Mouse (Mus musculus): ENCODE results near the gene Chpf. TPM values are rescaled to one million over a fixed set of nuclear protein-coding genes. Genes with fewer than 3 reads are reported as not detected.

Gene Chpf
- polyA plus RNA-seq, 1 experiment from 2014 or later: 29.5 TPM

DNA sequence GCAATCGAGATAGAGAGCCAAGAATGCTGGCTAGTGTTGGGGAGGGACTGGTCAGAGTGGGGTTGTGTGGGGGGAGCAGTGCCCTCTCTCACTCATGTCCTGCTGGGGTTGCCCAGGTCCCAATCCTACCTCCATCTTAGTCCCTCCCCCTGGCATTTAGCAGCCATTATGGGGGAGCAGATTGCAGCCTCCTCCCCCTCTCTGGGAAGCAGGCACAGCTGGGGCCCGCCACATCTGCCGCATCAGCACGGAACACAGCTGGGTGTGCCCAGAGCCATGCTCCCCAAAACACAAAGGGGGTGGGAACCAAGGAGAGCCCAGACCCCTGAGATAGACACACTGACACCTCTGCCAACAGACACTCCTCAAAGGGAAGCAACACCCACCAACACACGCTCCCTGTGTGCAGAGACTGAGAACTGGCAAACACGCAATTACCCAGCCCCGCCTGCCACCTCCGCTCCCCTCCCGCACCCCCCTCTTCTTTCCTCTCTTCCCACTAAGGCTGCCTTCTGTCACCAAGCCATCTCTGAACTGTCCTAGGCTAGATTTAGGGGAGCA, 33.9 kb downstream of the Chpf start:
- H3K27me3 ChIP-seq: peaks cover 57% of the 10 kb centered on the region
- ATAC-seq (ENCODE audit: borderline replicate concordance, extremely low read depth, low FRiP score, low TSS enrichment): peak; percentile 21; the same call in 1 of the 2 replicates
- H3K36me3 ChIP-seq: no peaks in the 10 kb centered on the region
- H3K4me1 ChIP-seq: peaks cover 71% of the 10 kb centered on the region
- H3K9me3 ChIP-seq: no peaks in the 10 kb centered on the region
- no peak overlapping the region for H3K27ac ChIP-seq
- WGBS: 10% methylated on average over 9 of the region's 9 CpGs
- peak overlapping the region; percentile 33 for H3K4me2 ChIP-seq
- H3K9ac ChIP-seq: no peak overlapping the region
- H3K4me3 ChIP-seq: no peak overlapping the region

DNA sequence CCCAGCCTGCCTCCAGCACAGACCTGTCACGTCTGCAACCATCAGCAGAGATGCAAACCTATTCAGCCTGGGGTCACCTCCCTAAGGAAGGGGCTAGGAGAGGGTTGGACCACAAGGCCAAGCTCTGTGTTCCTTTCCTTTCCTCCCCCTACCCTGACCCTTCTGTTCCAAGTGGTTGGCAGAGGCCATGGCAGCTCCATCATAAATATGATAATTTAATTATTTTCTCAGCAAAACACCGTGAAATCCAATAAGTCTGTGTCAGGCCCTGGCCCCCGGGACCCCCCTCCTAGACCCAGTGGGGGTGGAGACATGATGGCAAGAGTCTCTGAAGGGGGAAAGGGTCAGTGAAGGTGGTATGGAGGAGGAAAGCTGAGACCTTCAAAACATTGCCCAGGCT, 34.9 kb downstream of the Chpf start:
- WGBS: 39% methylated on average over 3 of the region's 3 CpGs
- Histone ChIP-seq H3K9me3 (no peaks in the 10 kb centered on the region), H3K9ac (no peak overlapping the region), H3K36me3 (no peaks in the 10 kb centered on the region), H3K4me3 (no peak overlapping the region), H3K4me2 (no peak overlapping the region), H3K27ac (no peak overlapping the region), H3K4me1 (peaks cover 61% of the 10 kb centered on the region), H3K27me3 (peaks cover 47% of the 10 kb centered on the region)
- no peak for ATAC-seq (ENCODE audit: borderline replicate concordance, extremely low read depth, low FRiP score, low TSS enrichment)

DNA sequence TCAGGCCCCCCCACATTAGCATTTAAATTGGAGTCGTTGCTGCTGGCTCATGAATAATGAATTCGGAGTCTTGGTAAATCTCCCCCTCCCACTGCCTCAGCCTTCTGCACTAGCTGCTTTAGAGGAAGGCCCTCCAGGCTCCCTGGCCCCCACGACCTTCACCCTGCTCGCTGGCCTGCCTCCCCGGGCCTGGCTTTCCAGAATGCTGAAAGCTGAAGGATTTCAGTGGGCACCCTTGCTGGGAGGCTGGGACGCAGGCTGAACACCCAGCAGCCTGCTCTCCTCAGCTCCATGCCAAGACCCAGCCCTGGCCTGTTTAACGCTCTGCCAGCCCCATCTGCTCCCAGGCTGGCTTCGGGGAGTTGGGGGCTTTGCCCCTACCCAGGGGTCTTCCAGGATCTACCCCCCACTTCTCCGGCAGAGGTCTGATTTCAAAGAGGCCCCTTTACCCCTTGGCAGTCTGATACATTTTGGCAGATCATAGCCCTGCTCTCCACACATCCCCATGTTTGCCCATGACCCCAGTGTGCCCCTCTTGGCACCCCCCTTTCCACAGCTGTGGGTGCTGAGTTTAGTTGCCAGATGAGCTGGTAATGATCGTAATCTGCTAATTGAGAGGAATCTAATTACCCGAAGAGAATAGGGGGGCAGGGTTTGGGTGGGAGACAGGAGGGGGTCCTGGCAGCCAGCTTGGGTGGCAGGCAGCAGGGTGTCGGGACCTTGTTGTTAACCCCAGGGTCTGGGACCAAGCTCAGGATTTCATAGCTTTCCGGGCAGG, 35.7 kb downstream of the Chpf start:
- no peak overlapping the region for H3K9ac ChIP-seq
- no peaks in the 10 kb centered on the region for H3K36me3 ChIP-seq
- H3K27ac ChIP-seq: no peak overlapping the region
- H3K27me3 ChIP-seq: peaks cover 40% of the 10 kb centered on the region
- WGBS: 46% methylated on average over 13 of the region's 13 CpGs
- H3K9me3 ChIP-seq: no peaks in the 10 kb centered on the region
- H3K4me3 ChIP-seq: no peak overlapping the region
- peaks cover 55% of the 10 kb centered on the region for H3K4me1 ChIP-seq
- no peak for ATAC-seq (ENCODE audit: borderline replicate concordance, extremely low read depth, low FRiP score, low TSS enrichment)
- no peak overlapping the region for H3K4me2 ChIP-seq

DNA sequence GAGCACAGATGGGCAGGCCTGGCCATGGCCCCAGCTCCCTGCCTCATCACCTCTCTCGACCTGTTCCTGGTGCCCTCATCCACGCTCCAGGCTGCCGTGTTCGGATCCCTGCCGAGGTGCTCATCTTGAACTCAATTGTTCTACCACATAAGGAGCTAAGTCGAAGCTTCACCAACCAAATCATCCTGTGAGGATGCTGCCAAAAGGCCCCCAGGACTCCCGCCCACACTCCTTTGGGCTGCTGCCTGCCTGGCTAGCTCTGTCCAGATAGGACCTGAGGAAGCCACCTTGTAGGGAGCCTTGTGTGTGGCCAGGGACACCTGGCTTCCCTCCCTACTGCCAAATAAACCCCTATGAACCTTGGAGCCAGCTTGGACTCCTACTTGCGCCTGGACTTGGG, 36.3 kb downstream of the Chpf start:
- WGBS: 54% methylated on average over 8 of the region's 8 CpGs
- peaks cover 49% of the 10 kb centered on the region for H3K4me1 ChIP-seq
- H3K27me3 ChIP-seq: peaks cover 34% of the 10 kb centered on the region
- H3K4me3 ChIP-seq: no peak overlapping the region
- no peak overlapping the region for H3K27ac ChIP-seq
- no peak overlapping the region for H3K9ac ChIP-seq
- no peaks in the 10 kb centered on the region for H3K36me3 ChIP-seq
- no peak overlapping the region for H3K4me2 ChIP-seq
- ATAC-seq (ENCODE audit: borderline replicate concordance, extremely low read depth, low FRiP score, low TSS enrichment): no peak
- no peaks in the 10 kb centered on the region for H3K9me3 ChIP-seq

DNA sequence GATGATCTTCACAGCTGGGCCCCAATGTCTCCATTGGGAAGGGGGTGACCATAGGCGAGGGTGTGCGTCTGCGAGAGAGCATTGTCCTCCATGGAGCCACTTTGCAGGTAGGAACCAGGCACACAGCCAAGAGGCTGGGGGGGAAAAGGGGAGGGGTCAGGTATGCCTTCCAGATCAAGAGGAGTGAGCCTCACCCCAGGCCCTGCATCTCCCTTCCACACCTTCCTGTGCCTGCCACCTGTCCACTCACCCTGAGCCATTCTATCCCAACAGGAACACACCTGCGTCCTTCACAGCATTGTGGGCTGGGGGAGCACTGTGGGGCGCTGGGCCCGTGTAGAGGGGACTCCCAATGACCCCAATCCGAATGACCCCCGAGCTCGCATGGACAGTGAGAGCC, 36.9 kb downstream of the Chpf start:
- no peak overlapping the region for H3K4me3 ChIP-seq
- no peak overlapping the region for H3K9ac ChIP-seq
- 71% methylated on average over 9 of the region's 9 CpGs for WGBS
- no peak for ATAC-seq (ENCODE audit: borderline replicate concordance, extremely low read depth, low FRiP score, low TSS enrichment)
- peaks cover 43% of the 10 kb centered on the region for H3K4me1 ChIP-seq
- no peak overlapping the region for H3K4me2 ChIP-seq
- peaks cover 28% of the 10 kb centered on the region for H3K27me3 ChIP-seq
- H3K36me3 ChIP-seq: no peaks in the 10 kb centered on the region
- no peak overlapping the region for H3K27ac ChIP-seq
- no peaks in the 10 kb centered on the region for H3K9me3 ChIP-seq

DNA sequence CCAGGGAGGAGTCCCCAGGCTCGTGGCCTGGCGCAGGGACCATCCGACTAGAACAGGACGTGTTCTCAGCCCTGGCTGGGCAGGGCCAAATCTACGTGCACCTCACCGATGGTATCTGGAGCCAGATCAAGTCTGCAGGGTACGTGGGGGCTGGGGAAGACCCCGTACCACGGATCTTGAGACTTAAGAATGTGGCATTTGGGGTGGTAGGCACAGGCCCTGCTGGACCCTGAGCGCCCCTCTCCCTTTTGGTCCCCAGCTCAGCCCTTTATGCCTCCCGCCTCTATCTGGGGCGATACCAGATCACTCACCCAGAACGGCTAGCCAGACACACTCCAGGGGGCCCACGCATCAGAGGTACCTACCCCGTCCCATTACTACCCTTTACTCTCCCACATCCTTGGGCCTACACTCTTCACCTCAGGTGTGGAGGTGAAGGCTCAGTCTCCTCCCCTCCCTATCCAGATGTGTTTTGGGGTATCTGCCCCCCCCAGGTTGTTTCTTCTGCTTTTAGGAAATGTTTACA, 37.6 kb downstream of the Chpf start:
- Histone ChIP-seq H3K4me3 (no peak overlapping the region), H3K4me2 (no peak overlapping the region), H3K27ac (no peak overlapping the region), H3K9me3 (no peaks in the 10 kb centered on the region), H3K36me3 (no peaks in the 10 kb centered on the region), H3K9ac (no peak overlapping the region), H3K4me1 (peaks cover 41% of the 10 kb centered on the region), H3K27me3 (peaks cover 21% of the 10 kb centered on the region)
- 85% methylated on average over 15 of the region's 15 CpGs for WGBS
- no peak for ATAC-seq (ENCODE audit: borderline replicate concordance, extremely low read depth, low FRiP score, low TSS enrichment)

DNA sequence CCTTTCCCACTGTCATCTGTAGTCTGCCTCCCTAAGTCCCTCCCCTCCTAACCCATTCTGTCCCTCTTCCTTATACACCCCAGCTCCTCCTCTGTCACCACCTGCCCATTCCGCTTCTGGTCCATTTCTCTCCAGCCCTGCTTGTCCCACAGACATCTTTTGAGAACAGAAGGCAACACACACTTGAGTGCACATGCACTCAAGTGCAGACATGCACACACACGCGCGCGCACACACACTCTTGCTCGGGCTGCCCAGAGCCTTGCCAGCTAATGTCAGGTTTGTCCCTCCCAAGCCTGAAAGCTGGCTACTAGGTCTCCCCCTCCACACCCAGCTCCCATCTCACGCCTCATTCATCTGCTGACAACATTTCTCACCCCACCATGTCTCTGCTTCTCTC, 38.4 kb downstream of the Chpf start:
- no peaks in the 10 kb centered on the region for H3K9me3 ChIP-seq
- no peak overlapping the region for H3K4me2 ChIP-seq
- no peak for ATAC-seq (ENCODE audit: borderline replicate concordance, extremely low read depth, low FRiP score, low TSS enrichment)
- peaks cover 36% of the 10 kb centered on the region for H3K4me1 ChIP-seq
- WGBS: 90% methylated on average over 7 of the region's 7 CpGs
- H3K4me3 ChIP-seq: no peak overlapping the region
- no peaks in the 10 kb centered on the region for H3K36me3 ChIP-seq
- peaks cover 13% of the 10 kb centered on the region for H3K27me3 ChIP-seq
- H3K9ac ChIP-seq: no peak overlapping the region
- H3K27ac ChIP-seq: no peak overlapping the region

DNA sequence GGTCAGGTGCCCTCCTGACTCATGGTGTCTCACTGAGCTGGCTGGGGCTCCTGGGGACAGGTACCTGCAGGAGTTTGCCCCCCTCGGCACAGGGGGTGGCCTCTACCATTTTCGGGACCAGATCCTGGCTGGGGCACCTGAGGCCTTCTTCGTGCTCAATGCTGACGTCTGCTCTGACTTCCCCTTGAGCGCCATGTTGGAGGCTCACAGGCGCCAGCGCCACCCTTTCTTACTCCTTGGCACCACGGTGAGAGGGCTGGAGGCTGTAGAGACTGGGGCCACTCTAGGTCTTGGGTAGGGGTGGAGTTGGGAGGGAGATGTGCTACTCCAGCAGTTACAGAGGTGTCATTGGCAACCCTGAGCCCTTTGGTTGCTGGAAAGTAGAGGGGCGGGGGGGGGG, 40.3 kb downstream of the Chpf start:
- Histone ChIP-seq H3K4me1 (peaks cover 25% of the 10 kb centered on the region), H3K27me3 (no peaks in the 10 kb centered on the region), H3K9ac (no peak overlapping the region), H3K4me2 (no peak overlapping the region), H3K27ac (no peak overlapping the region), H3K4me3 (no peak overlapping the region), H3K36me3 (no peaks in the 10 kb centered on the region), H3K9me3 (no peaks in the 10 kb centered on the region)
- ATAC-seq (ENCODE audit: borderline replicate concordance, extremely low read depth, low FRiP score, low TSS enrichment): no peak
- 74% methylated on average over 8 of the region's 9 CpGs for WGBS

DNA sequence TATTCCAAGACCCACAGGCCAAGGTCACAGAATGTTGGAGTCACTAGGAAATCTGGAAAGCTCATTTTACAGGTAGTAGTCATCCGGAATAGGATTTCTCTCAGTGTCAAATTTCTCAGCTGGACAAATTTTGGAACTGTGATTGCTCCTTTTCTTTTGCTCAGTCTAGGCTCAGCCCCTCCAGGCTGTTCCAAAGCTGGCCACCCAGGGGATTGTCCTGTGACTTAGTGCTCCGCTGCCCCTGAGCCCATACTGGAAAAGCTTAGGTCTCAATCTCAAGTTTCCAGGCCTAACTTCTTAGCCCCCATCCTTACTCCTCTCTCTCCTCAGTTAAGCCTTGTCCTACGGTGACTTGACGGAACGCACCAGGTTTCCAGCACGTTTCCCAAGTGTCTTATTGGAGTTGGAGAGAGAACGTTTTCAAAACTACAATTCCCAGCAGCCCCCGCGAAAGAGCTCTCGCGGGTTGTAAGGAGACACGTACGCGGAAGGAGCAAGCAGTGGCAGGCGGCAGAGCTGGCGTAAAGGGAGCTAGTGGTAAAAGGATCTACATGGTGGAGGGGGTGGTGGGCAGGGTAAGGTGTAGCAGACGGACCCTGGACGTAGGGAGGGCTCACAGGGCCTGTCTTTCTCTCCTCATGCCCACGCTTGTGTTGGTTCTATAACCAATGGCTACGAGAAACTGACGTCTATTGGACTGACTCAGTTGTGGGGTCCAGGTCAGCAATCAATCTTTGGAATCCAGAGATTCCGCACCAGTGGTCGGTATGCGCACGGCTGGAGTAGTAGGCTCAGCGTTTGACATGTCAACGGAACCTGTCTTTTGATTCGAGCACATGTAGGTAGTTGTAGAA, 43.4 kb downstream of the Chpf start, which contains the start of gene Gmppa:
TSS of gene Gmppa (plus strand) at position 456 of the 854 bp plus-strand sequence.
- Histone ChIP-seq H3K9me3 (no peaks in the 10 kb centered on the region), H3K4me1 (peaks cover 11% of the 10 kb centered on the region), H3K4me3 (peak within 1 kb of the TSS; percentile 64), H3K27me3 (no peaks in the 10 kb centered on the region), H3K9ac (peak within 1 kb of the TSS; percentile 66), H3K4me2 (peak within 1 kb of the TSS; percentile 62), H3K36me3 (no peaks in the 10 kb centered on the region), H3K27ac (peak within 1 kb of the TSS; percentile 55)
- WGBS: 6% methylated on average over 28 of the region's 28 CpGs
- peak; percentile 85 for ATAC-seq (ENCODE audit: borderline replicate concordance, extremely low read depth, low FRiP score, low TSS enrichment)

DNA sequence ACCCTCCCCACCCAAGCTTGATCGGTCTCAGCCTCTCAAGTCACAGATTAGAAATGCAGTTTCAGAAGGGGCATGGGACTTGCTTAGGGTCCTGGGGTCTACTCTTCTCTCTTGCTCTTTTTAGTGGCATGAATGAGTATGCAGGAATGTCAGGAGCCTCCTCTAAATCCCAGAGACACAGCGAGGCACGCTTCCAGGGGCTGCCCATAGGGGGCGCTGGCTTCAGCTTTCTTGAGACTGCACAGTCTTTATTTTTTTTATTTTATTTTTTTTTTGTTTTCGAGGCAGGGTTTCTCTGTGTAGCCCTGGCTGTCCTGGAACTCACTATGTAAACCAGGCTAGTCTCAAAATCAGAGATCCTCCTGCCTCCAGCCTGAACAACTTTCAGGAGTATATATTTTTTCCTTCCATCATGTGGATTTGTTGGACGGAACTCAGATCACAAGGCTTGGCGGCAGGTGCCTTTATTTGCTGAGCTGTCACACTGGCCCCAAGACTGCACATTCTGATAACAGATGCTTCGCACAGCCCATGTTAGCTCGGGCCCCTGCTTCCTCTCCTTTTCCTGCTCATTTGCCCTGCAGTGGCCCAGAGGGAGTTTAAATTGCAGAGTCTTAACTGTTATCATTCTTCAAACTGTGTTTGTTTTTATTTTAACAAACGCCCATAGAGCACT, 53.2 kb downstream of the Chpf start:
- Histone ChIP-seq H3K4me2 (no peak overlapping the region), H3K36me3 (no peaks in the 10 kb centered on the region), H3K9ac (no peak overlapping the region), H3K4me3 (no peak overlapping the region), H3K4me1 (peaks cover 19% of the 10 kb centered on the region), H3K27ac (no peak overlapping the region), H3K27me3 (peaks cover 41% of the 10 kb centered on the region), H3K9me3 (no peaks in the 10 kb centered on the region)
- no peak for ATAC-seq (ENCODE audit: borderline replicate concordance, extremely low read depth, low FRiP score, low TSS enrichment)
- 20% methylated on average over 10 of the region's 10 CpGs for WGBS

Data from lung, embryonic 15.5 days (tissue).